ENCODE assay signal across 8 mouse cellular contexts in the genomic region with DNA sequence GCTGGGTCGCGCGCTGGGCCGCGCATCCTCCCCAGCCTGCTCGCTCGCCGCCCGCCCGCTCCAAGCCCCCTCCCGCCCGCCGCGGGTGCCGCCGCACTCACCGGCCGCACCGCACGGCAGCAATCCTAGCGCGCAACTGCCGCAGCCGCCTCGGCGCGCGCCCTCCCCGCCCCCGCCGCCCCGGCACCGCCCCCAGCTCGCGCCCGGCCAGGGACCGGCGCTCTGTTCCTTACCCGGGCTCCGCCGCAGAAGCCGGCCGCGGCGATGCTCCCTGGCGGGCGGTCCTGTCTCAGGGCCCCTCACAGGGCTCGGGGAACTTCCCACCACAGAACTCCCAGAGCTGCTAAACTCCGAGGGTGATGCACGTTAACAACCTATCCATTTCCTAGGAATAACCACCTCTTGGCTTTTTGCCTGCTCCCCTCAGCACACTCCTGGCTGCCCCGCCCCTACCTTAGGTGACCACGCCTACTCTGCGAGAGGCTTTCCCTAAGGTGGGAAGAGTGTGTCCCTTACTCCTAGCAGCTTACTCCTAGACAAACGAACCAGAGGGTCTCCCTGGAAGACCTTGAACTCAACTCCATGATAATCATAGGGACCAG. TPM values are rescaled to one million over a fixed set of nuclear protein-coding genes. Genes with fewer than 3 reads are reported as not detected.
DNase-seq lines count a peak whose midpoint lies in the region; ATAC-seq and TF ChIP-seq lines count a peak whose summit lies in the region.

No protein-coding gene starts in this region.

- DNase-seq in MEL (ENCODE audit: low read depth, low spot score) = peak; percentile 93
- peak; percentile 80 for DNase-seq in cerebellum, adult 11-12 months
- DNase-seq in heart, postnatal 36 days = peak; percentile 77 to 87
- DNase-seq in layer of hippocampus, adult 2 months (ENCODE audit: low spot score in 2 of 2) = peak; percentile 39 to 48
- DNase-seq in ovary, adult 18-20 months (ENCODE audit: low spot score) = peak; percentile 57
- DNase-seq in thymus, postnatal 0 days (ENCODE audit: low spot score) = peak; percentile 78

- peak overlapping the region; percentile 95 for H3K27ac ChIP-seq in MEL (ENCODE audit: control insufficient read depth, low read depth, low read length)
- peak overlapping the region; percentile 99 for H3K27ac ChIP-seq in forebrain, embryonic 15.5 days (replicated peaks)
- H3K27ac ChIP-seq in layer of hippocampus, adult 2 months = peak overlapping the region; percentile 95
- peak overlapping the region; percentile 98 for H3K27ac ChIP-seq in lung, embryonic 16.5 days (ENCODE audit: low read length)

- ATAC-seq in forebrain, embryonic 15.5 days (replicated peaks) = peak; percentile 89
- peak; percentile 94 for ATAC-seq in lung, embryonic 16.5 days (ENCODE audit: low read depth)

- intact Hi-C loops in heart, postnatal 36 days (cut with DNase I) = no loop called here

- TF ChIP-seq RAD21 in MEL (IDR thresholded peaks at IDR 0.05; ENCODE audit: low read depth, low read length) = no peak

- peaks cover 29 to 38% of the 10 kb centered on the region in 2 experiments for H3K4me1 ChIP-seq in MEL (ENCODE audit: control insufficient read depth in 1 of 2, insufficient read depth in 2 of 2, low read length in 2 of 2)
- peaks cover 30% of the 10 kb centered on the region for H3K4me1 ChIP-seq in forebrain, embryonic 15.5 days
- peaks cover 34% of the 10 kb centered on the region for H3K4me1 ChIP-seq in lung, embryonic 16.5 days (replicated peaks; ENCODE audit: control insufficient read depth, insufficient read depth, low read length)

- no peaks in the 10 kb centered on the region for H3K27me3 ChIP-seq in MEL (ENCODE audit: control insufficient read depth in 1 of 2, insufficient read depth in 2 of 2, low read length in 2 of 2)
- no peaks in the 10 kb centered on the region for H3K27me3 ChIP-seq in forebrain, embryonic 15.5 days
- H3K27me3 ChIP-seq in lung, embryonic 16.5 days (ENCODE audit: control insufficient read depth, insufficient read depth, low read depth, low read length) = no peaks in the 10 kb centered on the region

- TF ChIP-seq CTCF in MEL (IDR thresholded peaks at IDR 0.05 in 2 of 3, conservative IDR thresholded peaks at IDR 0.05 in 1 of 3; ENCODE audit: control insufficient read depth in 1 of 3, insufficient read depth in 1 of 3, low read depth in 2 of 3, low read length in 3 of 3, poor library complexity in 1 of 3, severe bottlenecking in 1 of 3) = peak in 1 of 3 experiments; percentile 11; a peak in 1 of 6 replicates
- TF ChIP-seq CTCF in layer of hippocampus, adult 2 months (conservative IDR thresholded peaks at IDR 0.05) = 0 out of 2 replicates have a peak, but pooled peaks have one; percentile 9

- 0% methylated on average over 41 of the region's 54 CpGs for WGBS in forebrain, embryonic 15.5 days
- under 1% methylated on average over 33 of the region's 54 CpGs for WGBS in lung, embryonic 16.5 days

- no peak for TF ChIP-seq EP300 in MEL (IDR thresholded peaks at IDR 0.05; ENCODE audit: low read depth in 1 of 2, low read length in 2 of 2)

- H3K9me3 ChIP-seq in MEL (replicated peaks; ENCODE audit: insufficient read depth, low read length) = no peaks in the 10 kb centered on the region
- no peaks in the 10 kb centered on the region for H3K9me3 ChIP-seq in forebrain, embryonic 15.5 days
- H3K9me3 ChIP-seq in lung, embryonic 16.5 days (ENCODE audit: control insufficient read depth, low read length) = no peaks in the 10 kb centered on the region

- TF ChIP-seq POLR2A in MEL (IDR thresholded peaks at IDR 0.05; ENCODE audit: control insufficient read depth in 1 of 2, insufficient read depth in 1 of 2, low read depth in 1 of 2, low read length in 2 of 2, poor library complexity in 1 of 2) = peak in 1 of 2 experiments; percentile 45; a peak in 2 of 4 replicates

- H3K4me2 ChIP-seq in forebrain, embryonic 15.5 days (replicated peaks) = peak overlapping the region; percentile 57
- peak overlapping the region; percentile 78 for H3K4me2 ChIP-seq in lung, embryonic 16.5 days (ENCODE audit: low read depth, low read length)

- peaks cover 1 to 43% of the 10 kb centered on the region in 2 experiments; a peak in 3 of 4 replicates for H3K36me3 ChIP-seq in MEL (ENCODE audit: control insufficient read depth in 1 of 2, insufficient read depth in 2 of 2, low read length in 2 of 2)
- H3K36me3 ChIP-seq in forebrain, embryonic 15.5 days = no peaks in the 10 kb centered on the region
- H3K36me3 ChIP-seq in lung, embryonic 16.5 days (ENCODE audit: control insufficient read depth, insufficient read depth, low read length) = no peaks in the 10 kb centered on the region

- peaks cover 41% of the 10 kb centered on the region for H3K79me2 ChIP-seq in MEL (ENCODE audit: control insufficient read depth, insufficient read depth, low read length, poor library complexity)

- peak overlapping the region; percentile 91 to 96 for H3K4me3 ChIP-seq in MEL (ENCODE audit: control insufficient read depth in 1 of 2, insufficient read depth in 1 of 2, low read depth in 2 of 2, low read length in 2 of 2)
- H3K4me3 ChIP-seq in forebrain, embryonic 15.5 days = peak overlapping the region; percentile 81
- H3K4me3 ChIP-seq in layer of hippocampus, adult 2 months = peak overlapping the region; percentile 76
- peak overlapping the region; percentile 78 for H3K4me3 ChIP-seq in lung, embryonic 16.5 days (ENCODE audit: low read length)

- H3K9ac ChIP-seq in MEL (ENCODE audit: control insufficient read depth, low read depth, low read length, poor library complexity, severe bottlenecking) = peak overlapping the region; percentile 94
- peak overlapping the region; percentile 89 for H3K9ac ChIP-seq in forebrain, embryonic 15.5 days (replicated peaks)
- H3K9ac ChIP-seq in lung, embryonic 16.5 days (ENCODE audit: low read length) = peak overlapping the region; percentile 91

TF ChIP-seq in MEL, 35 proteins besides CTCF, POLR2A, EP300 and RAD21 (continues in another document):
- peak; percentile 39; the same call in 1 of the 2 replicates for TF ChIP-seq BHLHE40 (IDR thresholded peaks at IDR 0.05; ENCODE audit: borderline replicate concordance, low read depth, low read length)
- TF ChIP-seq HCFC1 (IDR thresholded peaks at IDR 0.05; ENCODE audit: low read depth, low read length) = peak; percentile 69; the same call in 1 of the 2 replicates
- TF ChIP-seq USF2 (IDR thresholded peaks at IDR 0.05; ENCODE audit: borderline replicate concordance in 1 of 2, insufficient read depth in 1 of 2, low read depth in 1 of 2, low read length in 2 of 2) = no peak
- peak; percentile 69; the same call in 1 of the 2 replicates for TF ChIP-seq NELFE (IDR thresholded peaks at IDR 0.05; ENCODE audit: low read depth, low read length)
- TF ChIP-seq MAZ (IDR thresholded peaks at IDR 0.05; ENCODE audit: low read depth, low read length) = peak; percentile 95
- no peak for TF ChIP-seq MAFK (IDR thresholded peaks at IDR 0.05; ENCODE audit: borderline replicate concordance, low read depth, low read length)
- TF ChIP-seq E2F4 (IDR thresholded peaks at IDR 0.05; ENCODE audit: borderline replicate concordance, low read depth, low read length) = peak; percentile 48; the same call in 1 of the 2 replicates
- peak; percentile 53 for TF ChIP-seq MAX (IDR thresholded peaks at IDR 0.05; ENCODE audit: low read length)
- TF ChIP-seq TBP (IDR thresholded peaks at IDR 0.05; ENCODE audit: low read depth, low read length) = no peak; the same call in 1 of the 2 replicates
- TF ChIP-seq ETS1 (IDR thresholded peaks at IDR 0.05; ENCODE audit: low read depth, low read length) = peak; percentile 5; the same call in 1 of the 2 replicates
- peak; percentile 71; the same call in 1 of the 2 replicates for TF ChIP-seq POLR2AphosphoS2 (IDR thresholded peaks at IDR 0.05; ENCODE audit: low read length)
- 0 out of 2 replicates have a peak, but pooled peaks have one; percentile 8 for TF ChIP-seq USF1 (IDR thresholded peaks at IDR 0.05; ENCODE audit: low read depth, low read length)
- no peak for TF ChIP-seq UBTF (IDR thresholded peaks at IDR 0.05; ENCODE audit: borderline replicate concordance, insufficient read depth, low read depth, low read length)
- peak; percentile 69 for TF ChIP-seq MXI1 (IDR thresholded peaks at IDR 0.05; ENCODE audit: low read depth, low read length)
- TF ChIP-seq TCF12 (IDR thresholded peaks at IDR 0.05; ENCODE audit: low read depth, low read length) = peak; percentile 52; the same call in 1 of the 2 replicates
- peak; percentile 18; the same call in 1 of the 2 replicates for TF ChIP-seq CHD1 (IDR thresholded peaks at IDR 0.05; ENCODE audit: low read depth, low read length)
- 0 out of 2 replicates have a peak, but pooled peaks have one; percentile 34 for TF ChIP-seq MYC (IDR thresholded peaks at IDR 0.05; ENCODE audit: low read depth, low read length)
- no peak for TF ChIP-seq TAL1 (IDR thresholded peaks at IDR 0.05; ENCODE audit: low read length)
- TF ChIP-seq ELF1 (IDR thresholded peaks at IDR 0.05; ENCODE audit: low read depth, low read length) = 0 out of 2 replicates have a peak, but pooled peaks have one; percentile 13
- TF ChIP-seq JUND (IDR thresholded peaks at IDR 0.05; ENCODE audit: low read depth, low read length) = 0 out of 2 replicates have a peak, but pooled peaks have one; percentile 37
- TF ChIP-seq SMC3 (IDR thresholded peaks at IDR 0.05; ENCODE audit: low read depth, low read length) = no peak; the same call in 1 of the 2 replicates
- TF ChIP-seq GABPA (IDR thresholded peaks at IDR 0.05; ENCODE audit: low read depth, low read length) = no peak

RNA-seq across cellular contexts. Expression of a gene that starts 52.2 kb away (rescaled TPM):
- total RNA-seq in MEL (2012; rRNA removed) = not detected in 2 replicates
- polyA plus RNA-seq in MEL (2012; ENCODE audit: insufficient read depth in 1 of 2, insufficient read length in 2 of 2, low read depth in 1 of 2, low replicate concordance in 2 of 2, missing spikeins in 1 of 2) = not detected
- polyA plus RNA-seq in forebrain, embryonic 15.5 days (2015; fragmentation: Nextera tagmentation; extraction: Ambion mirVana) = 333 TPM in 2 replicates
- total RNA-seq in heart, postnatal 36 days (2021) = not detected
- 100 to 1,000 TPM; 170 to 180 TPM for total RNA-seq in layer of hippocampus, adult 2 months (2021)
- polyA plus RNA-seq in lung, embryonic 16.5 days (2015; fragmentation: Nextera tagmentation; extraction: Ambion mirVana) = 0.51 and 1.2 TPM in 2 replicates
- 0.37 and 0.39 TPM in 2 replicates for polyA plus RNA-seq in thymus, postnatal 0 days (2015; fragmentation: Nextera tagmentation; extraction: Ambion mirVana)

RNA-seq across cellular contexts. Expression of a gene that starts 52.7 kb away (rescaled TPM):
- 64.6 and 65.0 TPM in 2 replicates for total RNA-seq in MEL (2012; rRNA removed)
- 100 to 1,000 TPM; 147 to 455 TPM for polyA plus RNA-seq in MEL (2012; ENCODE audit: insufficient read depth in 1 of 2, insufficient read length in 2 of 2, low read depth in 1 of 2, low replicate concordance in 2 of 2, missing spikeins in 1 of 2)
- polyA plus RNA-seq in forebrain, embryonic 15.5 days (2015; fragmentation: Nextera tagmentation; extraction: Ambion mirVana) = 73.2 and 78.2 TPM in 2 replicates
- 10 to 100 TPM; 59.6 to 61.2 TPM for total RNA-seq in heart, postnatal 36 days (2021)
- 10 to 100 TPM; 80.9 to 84.4 TPM for total RNA-seq in layer of hippocampus, adult 2 months (2021)
- polyA plus RNA-seq in lung, embryonic 16.5 days (2015; fragmentation: Nextera tagmentation; extraction: Ambion mirVana) = 87.7 and 92.2 TPM in 2 replicates
- 104 and 120 TPM in 2 replicates for polyA plus RNA-seq in thymus, postnatal 0 days (2015; fragmentation: Nextera tagmentation; extraction: Ambion mirVana)

Comparison
In these comparisons a context has a peak if more than half of its experiments do, and no peak if none do; other contexts are left out.
1. Peak in every context shown above with its lines: DNase-seq, ATAC-seq, H3K4me3 ChIP-seq and H3K27ac ChIP-seq.
2. RNA of a gene that starts 52.2 kb away (polyA plus RNA-seq): 333 TPM in forebrain, embryonic 15.5 days; 0.51 to 1.2 TPM in lung, embryonic 16.5 days, 0.37 to 0.39 TPM in thymus, postnatal 0 days and not detected in MEL; every median in the first group is over 100 times any median in the second.